Mouse (Mus musculus) E14TG2a.4 (cell line): Measurements from ENCODE around the gene Arl11.
A peak's percentile ranks its signal among the peaks of the same experiment; 100 is the strongest.

Experiments
- H3K27me3 ChIP-seq: 2 replicates; pipeline ENCODE4 v1.6.1; 2014; ENCODE audit warnings: low read length, control low read depth; ENCODE audit not compliant: insufficient read depth
- H3K36me3 ChIP-seq: 2 replicates; pipeline ENCODE4 v1.6.1; 2014; ENCODE audit warnings: low read length, control low read depth; ENCODE audit not compliant: insufficient read depth
- H3K4me1 ChIP-seq: replicated peaks from 2 replicates; pipeline ENCODE4 v1.6.1; 2014; ENCODE audit warnings: low read depth, low read length, control low read depth
- H3K4me3 ChIP-seq: replicated peaks from 2 replicates; pipeline ENCODE4 v1.5.1; 2014; ENCODE audit warnings: mild to moderate bottlenecking, low read length
- H3K9me3 ChIP-seq: 2 replicates; pipeline ENCODE4 v1.6.1; 2014; ENCODE audit warnings: low read length, control low read depth
- CTCF ChIP-seq: conservative IDR thresholded peaks from 2 replicates; pipeline ENCODE4 v1.5.1; 2014; ENCODE audit warnings: low read length
- NANOG ChIP-seq: IDR thresholded peaks from 2 replicates; pipeline ENCODE4 v1.6.1; 2014; ENCODE audit warnings: borderline replicate concordance, low read length, mixed read lengths
- POU5F1 ChIP-seq: IDR thresholded peaks from 2 replicates; pipeline ENCODE4 v1.6.1; 2014; ENCODE audit warnings: low read length, borderline replicate concordance

Gene Arl11

GRCm38 (mm10) chr14:61294738-61295079, 14.8 kb upstream of the Arl11 start:
- Histone ChIP-seq H3K4me1 (no peaks in the 10 kb centered on the region), H3K27me3 (no peaks in the 10 kb centered on the region), H3K4me3 (no peak overlapping the region), H3K9me3 (no peaks in the 10 kb centered on the region), H3K36me3 (no peaks in the 10 kb centered on the region)
- no peak for TF ChIP-seq POU5F1
- no peak for TF ChIP-seq NANOG
- TF ChIP-seq CTCF = peak; percentile 36; the same call in 1 of the 2 replicates

GRCm38 (mm10) chr14:61299810-61300209, 9.7 kb upstream of the Arl11 start:
- Histone ChIP-seq H3K4me3 (no peak overlapping the region), H3K9me3 (peaks cover 4% of the 10 kb centered on the region), H3K27me3 (no peaks in the 10 kb centered on the region), H3K36me3 (no peaks in the 10 kb centered on the region), H3K4me1 (no peaks in the 10 kb centered on the region)
- TF ChIP-seq NANOG (no peak), CTCF (no peak), POU5F1 (no peak)

- TF ChIP-seq NANOG (no peak), POU5F1 (no peak), CTCF (no peak)
- Histone ChIP-seq H3K27me3 (no peaks in the 10 kb centered on the region), H3K36me3 (no peaks in the 10 kb centered on the region), H3K4me1 (no peaks in the 10 kb centered on the region), H3K4me3 (no peak overlapping the region), H3K9me3 (peaks cover 4% of the 10 kb centered on the region)
Observed at GRCm38 (mm10) chr14:61301323-61301722, 8.2 kb upstream of the Arl11 start.

GRCm38 (mm10) chr14:61302428-61302827, 7.1 kb upstream of the Arl11 start:
- no peaks in the 10 kb centered on the region for H3K36me3 ChIP-seq
- H3K4me3 ChIP-seq = no peak overlapping the region
- H3K27me3 ChIP-seq = no peaks in the 10 kb centered on the region
- peaks cover 4% of the 10 kb centered on the region for H3K9me3 ChIP-seq
- TF ChIP-seq NANOG (no peak), CTCF (no peak), POU5F1 (no peak)
- no peaks in the 10 kb centered on the region for H3K4me1 ChIP-seq

- H3K4me3 ChIP-seq = no peak overlapping the region
- no peak for TF ChIP-seq POU5F1
- TF ChIP-seq CTCF = no peak
- TF ChIP-seq NANOG = no peak
- H3K27me3 ChIP-seq = no peaks in the 10 kb centered on the region
- H3K36me3 ChIP-seq = no peaks in the 10 kb centered on the region
- H3K9me3 ChIP-seq = peaks cover 4% of the 10 kb centered on the region
- no peaks in the 10 kb centered on the region for H3K4me1 ChIP-seq
Observed at GRCm38 (mm10) chr14:61303969-61304609, 5.5 kb upstream of the Arl11 start.

- TF ChIP-seq CTCF = no peak
- TF ChIP-seq NANOG = no peak
- TF ChIP-seq POU5F1 = no peak
- 0 out of 2 replicates have a peak overlapping the region, but pooled peaks have one; percentile 60 for H3K4me3 ChIP-seq
- no peaks in the 10 kb centered on the region for H3K36me3 ChIP-seq
- H3K27me3 ChIP-seq = no peaks in the 10 kb centered on the region
- peaks cover 37% of the 10 kb centered on the region for H3K4me1 ChIP-seq
- H3K9me3 ChIP-seq = no peaks in the 10 kb centered on the region
Observed at GRCm38 (mm10) chr14:61310036-61310772, 651 bp downstream of the Arl11 start.

GRCm38 (mm10) chr14:61310963-61311362, 1.4 kb downstream of the Arl11 start:
- no peak for TF ChIP-seq CTCF
- TF ChIP-seq POU5F1 = no peak
- TF ChIP-seq NANOG = no peak

GRCm38 (mm10) chr14:61316861-61317260, 7.3 kb downstream of the Arl11 start:
- no peaks in the 10 kb centered on the region for H3K27me3 ChIP-seq
- peaks cover 31% of the 10 kb centered on the region for H3K4me1 ChIP-seq
- peak; percentile 65 for TF ChIP-seq CTCF
- TF ChIP-seq POU5F1 = no peak
- no peak for TF ChIP-seq NANOG
- peak overlapping the region; percentile 11; the same call in 1 of the 2 replicates for H3K4me3 ChIP-seq
- H3K9me3 ChIP-seq = no peaks in the 10 kb centered on the region
- no peaks in the 10 kb centered on the region for H3K36me3 ChIP-seq

More at GRCm38 (mm10) chr14:61310963-61311362, 1.4 kb downstream of the Arl11 start:
- Histone ChIP-seq H3K9me3 (no peaks in the 10 kb centered on the region), H3K4me3 (peak overlapping the region; percentile 60), H3K4me1 (peaks cover 41% of the 10 kb centered on the region), H3K27me3 (no peaks in the 10 kb centered on the region), H3K36me3 (no peaks in the 10 kb centered on the region)
